Mouse (Mus musculus) embryonic stem cell, embryonic (primary cell): Measurements from ENCODE around the gene Traf3.

ENCODE experiments used
- CTCF ChIA-PET, 4 experiments: fragments of 300-600 bp in 2 of 4; fragments of 350-600 bp in 2 of 4; sonication (Branson Sonifier 250); formaldehyde crosslinking; loops; one replicate each; lab custom pipeline; 2022; ENCODE audit warnings: inconsistent platforms in 2 of 4; lab: Charles Lee
- POLR2A ChIA-PET, 4 experiments: fragments of 300-600 bp in 2 of 4; fragments of 350-600 bp in 2 of 4; sonication (Branson Sonifier 250); formaldehyde crosslinking; loops; one replicate each; lab custom pipeline; 2022; ENCODE audit warnings: antibody characterized with exemption in 4 of 4, inconsistent platforms in 1 of 4; lab: Charles Lee

The Traf3 gene

GRCm38 (mm10) chr12:111166681-111167289, 615 bp downstream of the Traf3 start:
- CTCF ChIA-PET = interaction anchor here in 1 of 4 experiments (0.6 kb wide), 1 partner anchor 259 kb away, joined by 3 read pairs; no protein-coding TSS in a partner anchor
- POLR2A ChIA-PET = interaction anchor here in 2 of 4 experiments (0.5 to 1.8 kb wide), 8 partner anchors 15 to 371 kb away, joined by 3 to 5 read pairs (median 3); partner anchors contain the start of gene Eif5 (in 1 of the 2)

GRCm38 (mm10) chr12:111168891-111169290, 2.7 kb downstream of the Traf3 start:
- ChIA-PET POLR2A (no interaction called here), CTCF (interaction anchor here in 1 of 4 experiments (0.6 kb wide), 1 partner anchor 345 kb away, joined by 4 read pairs; no protein-coding TSS in a partner anchor)

GRCm38 (mm10) chr12:111178772-111179171, 12.6 kb downstream of the Traf3 start:
- POLR2A ChIA-PET = interaction anchor here in 3 of 4 experiments (0.6 to 1.0 kb wide), 6 partner anchors 13 to 683 kb away, joined by 3 to 5 read pairs (median 4); no protein-coding TSS in a partner anchor

GRCm38 (mm10) chr12:111181848-111182247, 15.7 kb downstream of the Traf3 start:
- ChIA-PET CTCF (no interaction called here), POLR2A (interaction anchor here in 1 of 4 experiments (1.2 to 1.3 kb wide), 2 partner anchors 15 to 17 kb away, joined by 3 read pairs; no protein-coding TSS in a partner anchor)

More at GRCm38 (mm10) chr12:111178772-111179171, 12.6 kb downstream of the Traf3 start:
- CTCF ChIA-PET = interaction anchor here in 1 of 4 experiments (0.6 kb wide), 2 partner anchors 16 to 1037 kb away, joined by 3 to 4 read pairs; no protein-coding TSS in a partner anchor

GRCm38 (mm10) chr12:111182378-111182777, 16.2 kb downstream of the Traf3 start:
- ChIA-PET POLR2A (interaction anchor here in 1 of 4 experiments (1.3 kb wide), 1 partner anchor 15 kb away, joined by 3 read pairs; no protein-coding TSS in a partner anchor), CTCF (no interaction called here)

- ChIA-PET CTCF (no interaction called here), POLR2A (no interaction called here)
Measured at GRCm38 (mm10) chr12:111184476-111184875, 18.3 kb downstream of the Traf3 start, which contains the start of gene 4930595D18Rik. 4930595D18Rik (minus strand) TSS chr12:111184491.

GRCm38 (mm10) chr12:111186986-111187385, 20.8 kb downstream of the Traf3 start:
- POLR2A ChIA-PET = no interaction called here
- CTCF ChIA-PET = no interaction called here

- ChIA-PET POLR2A (no interaction called here), CTCF (no interaction called here)
Measured at GRCm38 (mm10) chr12:111188295-111188694, 22.1 kb downstream of the Traf3 start.

- POLR2A ChIA-PET = interaction anchor here in 2 of 4 experiments (0.6 to 0.7 kb wide), 2 partner anchors 15 to 112 kb away, joined by 3 to 4 read pairs; no protein-coding TSS in a partner anchor
- CTCF ChIA-PET = interaction anchor here in 2 of 4 experiments (1.2 to 1.3 kb wide), 2 partner anchors 11 to 47 kb away, joined by 4 read pairs; no protein-coding TSS in a partner anchor
Measured at GRCm38 (mm10) chr12:111190355-111190754, 24.2 kb downstream of the Traf3 start.

- CTCF ChIA-PET = interaction anchor here in 2 of 4 experiments (1.2 to 1.3 kb wide), 2 partner anchors 11 to 47 kb away, joined by 4 read pairs; no protein-coding TSS in a partner anchor
- POLR2A ChIA-PET = interaction anchor here in 1 of 4 experiments (0.6 kb wide), 1 partner anchor 113 kb away, joined by 4 read pairs; no protein-coding TSS in a partner anchor
Measured at GRCm38 (mm10) chr12:111190891-111191290, 24.7 kb downstream of the Traf3 start.

- ChIA-PET CTCF (interaction anchor here in 2 of 4 experiments (0.7 to 1.6 kb wide), 2 partner anchors 28 to 1160 kb away, joined by 3 read pairs; no protein-coding TSS in a partner anchor), POLR2A (interaction anchor here in 2 of 4 experiments (0.6 to 4.2 kb wide), 3 partner anchors 11 to 816 kb away, joined by 3 to 16 read pairs (median 3); no protein-coding TSS in a partner anchor)
Measured at GRCm38 (mm10) chr12:111192777-111193176, 26.6 kb downstream of the Traf3 start.

GRCm38 (mm10) chr12:111193331-111193730, 27.2 kb downstream of the Traf3 start:
- ChIA-PET CTCF (interaction anchor here in 2 of 4 experiments (0.6 to 1.6 kb wide), 2 partner anchors 29 to 178 kb away, joined by 3 to 9 read pairs; no protein-coding TSS in a partner anchor), POLR2A (interaction anchor here in 1 of 4 experiments (4.2 kb wide), 1 partner anchor 10 kb away, joined by 16 read pairs; no protein-coding TSS in a partner anchor)

GRCm38 (mm10) chr12:111196548-111196947, 30.4 kb downstream of the Traf3 start:
- CTCF ChIA-PET = no interaction called here
- POLR2A ChIA-PET = no interaction called here

- CTCF ChIA-PET = interaction anchor here in 2 of 4 experiments (0.6 to 1.6 kb wide), 5 partner anchors 22 to 320 kb away, joined by 3 read pairs; no protein-coding TSS in a partner anchor
- POLR2A ChIA-PET = interaction anchor here in 2 of 4 experiments (0.7 to 3.1 kb wide), 5 partner anchors 8 to 29 kb away, joined by 3 to 16 read pairs (median 5); no protein-coding TSS in a partner anchor
Measured at GRCm38 (mm10) chr12:111203076-111203475, 36.9 kb downstream of the Traf3 start.

GRCm38 (mm10) chr12:111203945-111204344, 37.8 kb downstream of the Traf3 start:
- ChIA-PET CTCF (interaction anchor here in 3 of 4 experiments (0.6 to 1.6 kb wide), 3 partner anchors 61 to 301 kb away, joined by 3 to 4 read pairs (median 3); no protein-coding TSS in a partner anchor), POLR2A (interaction anchor here in 2 of 4 experiments (0.7 to 3.1 kb wide), 5 partner anchors 8 to 334 kb away, joined by 3 to 16 read pairs (median 3); partner anchors contain the start of gene Eif5 (in 1 of the 2))

GRCm38 (mm10) chr12:111207641-111208040, 41.5 kb downstream of the Traf3 start:
- ChIA-PET CTCF (interaction anchor here in 3 of 4 experiments (0.7 to 1.0 kb wide), 4 partner anchors 34 to 253 kb away, joined by 3 read pairs; no protein-coding TSS in a partner anchor), POLR2A (no interaction called here)

- ChIA-PET CTCF (interaction anchor here in 1 of 4 experiments (0.7 kb wide), 1 partner anchor 61 kb away, joined by 5 read pairs; no protein-coding TSS in a partner anchor), POLR2A (interaction anchor here in 2 of 4 experiments (0.7 to 1.9 kb wide), 7 partner anchors 8 to 398 kb away, joined by 3 to 7 read pairs (median 3); partner anchors contain the start of gene Eif5 (in 1 of the 2))
Measured at GRCm38 (mm10) chr12:111211729-111212128, 45.6 kb downstream of the Traf3 start.

GRCm38 (mm10) chr12:111218867-111219266, 52.7 kb downstream of the Traf3 start:
- CTCF ChIA-PET = no interaction called here
- POLR2A ChIA-PET = interaction anchor here in 2 of 4 experiments (0.5 to 1.3 kb wide), 3 partner anchors 15 to 329 kb away, joined by 3 to 4 read pairs (median 3); no protein-coding TSS in a partner anchor
